14 mouse cellular contexts compared by ENCODE assay signal in the genomic region with DNA sequence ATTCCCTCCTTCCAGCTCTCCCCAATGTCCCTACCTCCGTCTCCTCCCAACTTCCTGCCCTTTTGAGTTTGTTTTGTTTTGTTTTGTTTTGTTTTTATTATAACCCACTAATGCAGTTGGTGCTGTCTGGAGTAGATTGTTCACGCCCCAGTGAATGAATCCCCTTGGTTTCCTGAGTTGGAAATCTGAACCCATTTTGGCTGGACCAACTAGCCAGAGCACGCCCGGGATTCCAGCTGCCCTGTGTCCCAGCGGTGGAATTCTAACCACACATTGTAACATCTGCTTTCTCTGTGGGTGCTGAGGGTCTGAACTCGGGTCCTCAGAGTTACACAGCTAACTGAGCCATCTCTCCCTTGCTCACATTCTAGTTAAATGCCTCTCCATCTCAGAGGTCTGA.
"Had no signal": no experiment of that assay in that cellular context is flagged by ENCODE, and none has a peak within 500 bp of the region (broad histone marks: within the 10 kb centered on the region; RNA-seq: fewer than 3 reads in every experiment).

No protein-coding gene starts in this region.

- H3K9ac ChIP-seq: liver, embryonic 13.5 days; midbrain, embryonic 13.5 days had no signal

- DNase-seq: layer of hippocampus, postnatal 36 days; liver, embryonic 13.5 days; lung, adult 2 months; lung, postnatal 36 days; thymus, adult 2 months; thymus, postnatal 14 days; thymus, postnatal 4 days had no signal

- H3K4me1 ChIP-seq: liver, embryonic 13.5 days; megakaryocyte, embryonic 14.5 days; midbrain, embryonic 10.5 days; midbrain, embryonic 13.5 days had no signal

- H3K36me3 ChIP-seq: liver, embryonic 13.5 days; midbrain, embryonic 10.5 days; midbrain, embryonic 13.5 days had no signal

- H3K4me2 ChIP-seq: liver, embryonic 13.5 days; midbrain, embryonic 13.5 days had no signal

- H3K4me3 ChIP-seq: left cerebral cortex, adult 2 months; liver, embryonic 13.5 days; midbrain, embryonic 10.5 days; midbrain, embryonic 13.5 days had no signal

- H3K27ac ChIP-seq: left cerebral cortex, adult 2 months; liver, embryonic 13.5 days; midbrain, embryonic 10.5 days; midbrain, embryonic 13.5 days; stomach, postnatal 0 days had no signal

- H3K27me3 ChIP-seq: liver, embryonic 13.5 days; midbrain, embryonic 13.5 days had no signal

- ATAC-seq: lung, postnatal 0 days; midbrain, embryonic 13.5 days; midbrain, embryonic 16.5 days had no signal

- H3K9me3 ChIP-seq: liver, embryonic 13.5 days; midbrain, embryonic 10.5 days; midbrain, embryonic 13.5 days had no signal
